Mouse (Mus musculus) heart, embryonic 11.5 days (tissue): ENCODE data around the gene Cybrd1. TPM values are rescaled to one million over a fixed set of nuclear protein-coding genes. Genes with fewer than 3 reads are reported as not detected.
A peak's percentile ranks its signal among the peaks of the same experiment; 100 is the strongest.

Experiments used
- ATAC-seq: fragments of 200-750 bp; cut with Nextera tagmentation; replicated peaks from 2 replicates; pipeline ENCODE4 v1.8.0; 2017; ENCODE audit warnings: moderate library complexity; ENCODE audit not compliant: insufficient number of reproducible peaks, low FRiP score, low TSS enrichment
- H3K27ac ChIP-seq: fragments of 300-500 bp; sonication (generic); 2 replicates; pipeline ENCODE4 v1.5.1; 2014; ENCODE audit warnings: mild to moderate bottlenecking, low read depth, low read length
- H3K27me3 ChIP-seq: fragments of 300-500 bp; sonication (generic); 2 replicates; pipeline ENCODE4 v1.6.1; 2014; ENCODE audit warnings: mild to moderate bottlenecking, low read length, mixed read lengths; ENCODE audit not compliant: control insufficient read depth, insufficient read depth
- H3K36me3 ChIP-seq: fragments of 300-500 bp; sonication (generic); 2 replicates; pipeline ENCODE4 v1.6.1; 2014; ENCODE audit warnings: mild to moderate bottlenecking, low read length, moderate library complexity, mixed read lengths; ENCODE audit not compliant: control insufficient read depth, insufficient read depth
- H3K4me1 ChIP-seq: fragments of 300-500 bp; sonication (generic); 2 replicates; pipeline ENCODE4 v1.6.1; 2014; ENCODE audit warnings: low read length; ENCODE audit not compliant: control insufficient read depth, insufficient read depth
- H3K4me2 ChIP-seq: fragments of 300-500 bp; sonication (generic); 2 replicates; pipeline ENCODE4 v1.6.1; 2014; ENCODE audit warnings: mild to moderate bottlenecking, moderate library complexity
- H3K4me3 ChIP-seq: fragments of 300-500 bp; sonication (generic); 2 replicates; pipeline ENCODE4 v1.5.1; 2014; ENCODE audit warnings: low read depth, low read length
- H3K9ac ChIP-seq: fragments of 300-500 bp; sonication (generic); 2 replicates; pipeline ENCODE4 v1.6.1; 2014; ENCODE audit warnings: mild to moderate bottlenecking, low read depth, low read length, moderate library complexity
- H3K9me3 ChIP-seq: fragments of 300-500 bp; sonication (generic); replicated peaks from 2 replicates; pipeline ENCODE4 v1.6.1; 2016; ENCODE audit warnings: low read length; ENCODE audit not compliant: control insufficient read depth
- WGBS: fragments of 180-500 bp; shearing (Covaris S2); extraction: QIAGEN DNeasy Blood & Tissue Kit; methylation state at CpG from one replicate; pipeline ENCODE4 v1.1.7; 2014; ENCODE audit not compliant: insufficient replicate concordance; 5-methylcytosine and 5-hydroxymethylcytosine counted together
- polyA plus RNA-seq: library from polyadenylated mRNA; unstranded; fragments of >200 nt; fragmentation: Nextera tagmentation; extraction: Ambion mirVana; gene quantifications from 2 replicates; pipeline ENCODE4 v1.2.1, GENCODE M21; 2014

Gene Cybrd1
- polyA plus RNA-seq, 1 experiment from 2014 or later = 0.74 TPM

DNA sequence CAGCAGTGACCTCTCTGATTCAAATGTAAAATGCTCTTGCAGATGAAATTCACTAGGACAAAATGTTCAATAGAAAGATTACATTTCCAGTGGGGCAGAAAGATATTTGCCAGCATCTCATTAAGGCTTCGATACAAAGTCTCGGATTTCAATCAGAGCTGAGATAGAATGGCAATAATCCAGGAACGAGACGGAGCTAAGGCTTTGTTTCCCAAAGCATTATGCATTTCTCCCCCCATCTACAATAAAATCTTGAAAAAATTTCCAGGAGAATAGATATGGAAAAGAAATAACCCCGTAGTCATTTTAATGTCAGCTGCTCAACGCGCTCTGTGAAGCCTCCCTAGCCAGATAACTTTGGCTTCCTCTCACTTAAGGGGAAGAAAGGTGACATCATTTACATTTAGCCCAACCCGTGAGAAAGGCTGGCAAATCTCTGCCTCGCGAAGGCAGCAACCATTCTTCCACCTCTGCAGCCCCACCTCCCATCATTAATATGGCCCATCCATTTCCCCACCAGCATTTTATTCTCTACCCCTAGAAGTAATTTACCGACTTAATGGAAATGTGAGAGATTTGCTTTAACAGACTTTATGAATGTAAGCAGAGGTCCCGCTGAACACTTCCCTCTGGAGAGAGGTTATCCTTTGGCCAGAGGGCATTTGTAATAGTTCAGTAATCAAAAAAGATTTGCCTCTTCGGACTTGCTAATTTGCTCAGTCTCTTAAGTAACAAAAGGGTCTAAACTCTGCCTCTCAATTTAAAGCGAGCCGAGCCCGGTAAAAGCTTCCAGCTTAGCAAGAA lies 73.9 kb downstream of the Cybrd1 start:
- no peaks in the 10 kb centered on the region for H3K4me1 ChIP-seq
- H3K9ac ChIP-seq = no peak overlapping the region
- H3K4me2 ChIP-seq = peak overlapping the region; percentile 38; the same call in 1 of the 2 replicates
- H3K27me3 ChIP-seq = no peaks in the 10 kb centered on the region
- H3K36me3 ChIP-seq = no peaks in the 10 kb centered on the region
- no peak for ATAC-seq
- no peaks in the 10 kb centered on the region for H3K9me3 ChIP-seq
- 33% methylated on average over 16 of the region's 16 CpGs for WGBS
- H3K27ac ChIP-seq = no peak overlapping the region
- no peak overlapping the region for H3K4me3 ChIP-seq

DNA sequence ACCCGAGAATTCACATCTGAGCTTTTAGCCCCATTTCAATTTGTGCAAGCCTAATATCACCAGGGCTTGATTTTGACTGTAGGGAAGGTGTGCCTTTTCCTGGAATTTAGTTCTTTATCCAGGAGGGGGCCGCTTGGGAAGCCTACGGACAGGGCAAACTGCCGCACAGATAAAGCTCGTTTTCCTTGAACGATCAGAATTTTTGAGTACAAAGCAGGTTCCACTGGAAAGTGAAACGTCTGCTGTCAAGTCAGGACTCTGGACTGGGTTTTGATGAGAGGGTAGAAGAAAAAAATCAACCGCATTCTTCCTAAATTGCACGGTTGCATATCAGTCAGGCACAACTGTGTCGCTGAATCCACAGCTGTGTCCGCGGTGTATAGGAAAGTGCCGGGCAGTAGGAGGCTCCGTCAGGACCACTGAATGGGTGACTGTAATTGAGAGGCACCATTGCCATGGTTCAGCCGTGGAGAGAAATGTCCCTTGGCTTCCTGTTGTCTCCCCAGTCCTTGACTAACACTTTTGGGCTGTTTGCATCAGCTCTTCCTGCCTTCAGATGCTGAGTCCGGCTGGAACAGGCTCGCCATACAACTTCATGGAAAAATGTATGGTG lies 74.6 kb downstream of the Cybrd1 start:
- no peak overlapping the region for H3K4me3 ChIP-seq
- ATAC-seq = no peak

More for the DNA sequence above, 74.6 kb downstream of the Cybrd1 start:
- H3K9me3 ChIP-seq = no peaks in the 10 kb centered on the region
- H3K36me3 ChIP-seq = no peaks in the 10 kb centered on the region
- no peaks in the 10 kb centered on the region for H3K27me3 ChIP-seq
- no peak overlapping the region for H3K27ac ChIP-seq
- no peaks in the 10 kb centered on the region for H3K4me1 ChIP-seq
- H3K4me2 ChIP-seq = peak overlapping the region; percentile 38
- 48% methylated on average over 17 of the region's 17 CpGs for WGBS
- no peak overlapping the region for H3K9ac ChIP-seq

Other genes with a start within 250 kb of the Cybrd1 start
- 16.8 and 18.1 TPM in 2 replicates for gene Dcaf17, start 62.6 kb upstream of the Cybrd1 start, polyA plus RNA-seq
- 13.6 and 15.5 TPM in 2 replicates for gene Mettl8, start 62.3 kb upstream of the Cybrd1 start, polyA plus RNA-seq
- gene Dync1i2, start 93.8 kb downstream of the Cybrd1 start, polyA plus RNA-seq = 78.5 and 105 TPM in 2 replicates
- 86.9 and 94.7 TPM in 2 replicates for gene Slc25a12, start 249.8 kb downstream of the Cybrd1 start, polyA plus RNA-seq